Mouse (Mus musculus): ENCODE results near the gene Gm10477. TPM values are rescaled to one million over a fixed set of nuclear protein-coding genes. Genes with fewer than 3 reads are reported as not detected.
"Not testable (repeated sequence)": the region's sequence is repeated elsewhere in the genome, so short reads cannot be mapped to it uniquely, and the experiment has no call there.

Gm10477 gene
- not detected in 2 replicates for polyA plus RNA-seq (2012; rRNA removed)

GRCm38 (mm10) chrX:56524442-56524841 lies at the start of gene Gm10477:
TSS of gene Gm10477 (plus strand) at chrX:56524742.
- not testable (repeated sequence) for H3K27ac ChIP-seq (ENCODE audit: insufficient read depth, low read length); H3K4me3 ChIP-seq (ENCODE audit: insufficient read depth, low read length); H3K4me1 ChIP-seq (ENCODE audit: control insufficient read depth, insufficient read depth, low read length)

- no peak for TF ChIP-seq POLR2A (IDR thresholded peaks at IDR 0.05; ENCODE audit: extremely low read depth, insufficient read depth, low read length)
- TF ChIP-seq CTCF (IDR thresholded peaks at IDR 0.05; ENCODE audit: extremely low read depth, insufficient read depth, low read length) = no peak
- no peak overlapping the region for H3K4me3 ChIP-seq (ENCODE audit: insufficient read depth, low read length)
- peaks cover 2% of the 10 kb centered on the region; the same call in 1 of the 2 replicates for H3K4me1 ChIP-seq (ENCODE audit: control insufficient read depth, insufficient read depth, low read length)
- H3K27ac ChIP-seq (ENCODE audit: insufficient read depth, low read length) = no peak overlapping the region
Observed at GRCm38 (mm10) chrX:56477553-56477952, 47.0 kb upstream of the Gm10477 start.

GRCm38 (mm10) chrX:56481906-56482305 lies 42.6 kb upstream of the Gm10477 start:
- Histone ChIP-seq H3K27ac (ENCODE audit: insufficient read depth, low read length) (no peak overlapping the region), H3K4me1 (ENCODE audit: control insufficient read depth, insufficient read depth, low read length) (peaks cover 2% of the 10 kb centered on the region; the same call in 1 of the 2 replicates), H3K4me3 (ENCODE audit: insufficient read depth, low read length) (no peak overlapping the region)
- TF ChIP-seq CTCF (IDR thresholded peaks at IDR 0.05; ENCODE audit: extremely low read depth, insufficient read depth, low read length) (no peak), POLR2A (IDR thresholded peaks at IDR 0.05; ENCODE audit: extremely low read depth, insufficient read depth, low read length) (no peak)

GRCm38 (mm10) chrX:56489758-56490157 lies 34.8 kb upstream of the Gm10477 start:
- no peak overlapping the region for H3K4me3 ChIP-seq (ENCODE audit: insufficient read depth, low read length)
- TF ChIP-seq CTCF (IDR thresholded peaks at IDR 0.05; ENCODE audit: extremely low read depth, insufficient read depth, low read length) (peak; percentile 63; the same call in 1 of the 2 replicates), POLR2A (IDR thresholded peaks at IDR 0.05; ENCODE audit: extremely low read depth, insufficient read depth, low read length) (no peak)
- no peak overlapping the region for H3K27ac ChIP-seq (ENCODE audit: insufficient read depth, low read length)
- H3K4me1 ChIP-seq (ENCODE audit: control insufficient read depth, insufficient read depth, low read length) = no peaks in the 10 kb centered on the region

GRCm38 (mm10) chrX:56497241-56497640 lies 27.3 kb upstream of the Gm10477 start:
- no peak overlapping the region for H3K27ac ChIP-seq (ENCODE audit: insufficient read depth, low read length)
- no peaks in the 10 kb centered on the region for H3K4me1 ChIP-seq (ENCODE audit: control insufficient read depth, insufficient read depth, low read length)
- TF ChIP-seq CTCF (IDR thresholded peaks at IDR 0.05; ENCODE audit: extremely low read depth, insufficient read depth, low read length) (no peak), POLR2A (IDR thresholded peaks at IDR 0.05; ENCODE audit: extremely low read depth, insufficient read depth, low read length) (no peak)
- no peak overlapping the region for H3K4me3 ChIP-seq (ENCODE audit: insufficient read depth, low read length)

- no peak overlapping the region for H3K4me3 ChIP-seq (ENCODE audit: insufficient read depth, low read length)
- H3K27ac ChIP-seq (ENCODE audit: insufficient read depth, low read length) = no peak overlapping the region
- H3K4me1 ChIP-seq (ENCODE audit: control insufficient read depth, insufficient read depth, low read length) = no peaks in the 10 kb centered on the region
- TF ChIP-seq POLR2A (IDR thresholded peaks at IDR 0.05; ENCODE audit: extremely low read depth, insufficient read depth, low read length) (no peak), CTCF (IDR thresholded peaks at IDR 0.05; ENCODE audit: extremely low read depth, insufficient read depth, low read length) (peak; percentile 60)
Observed at GRCm38 (mm10) chrX:56531266-56531665, 6.7 kb downstream of the Gm10477 start.

- H3K4me1 ChIP-seq (ENCODE audit: control insufficient read depth, insufficient read depth, low read length) = no peaks in the 10 kb centered on the region
- no peak for TF ChIP-seq POLR2A (IDR thresholded peaks at IDR 0.05; ENCODE audit: extremely low read depth, insufficient read depth, low read length)
- peak; percentile 66 for TF ChIP-seq CTCF (IDR thresholded peaks at IDR 0.05; ENCODE audit: extremely low read depth, insufficient read depth, low read length)
Observed at GRCm38 (mm10) chrX:56537162-56537561, 12.6 kb downstream of the Gm10477 start.

GRCm38 (mm10) chrX:56549506-56549905 lies 25.0 kb downstream of the Gm10477 start, which contains the start of gene Gm648:
TSS of gene Gm648 (minus strand) at chrX:56549606.
- Histone ChIP-seq H3K27ac (ENCODE audit: insufficient read depth, low read length) (no peak within 1 kb of the TSS), H3K4me3 (ENCODE audit: insufficient read depth, low read length) (no peak within 1 kb of the TSS), H3K4me1 (ENCODE audit: control insufficient read depth, insufficient read depth, low read length) (no peaks in the 10 kb centered on the region)
- no peak for TF ChIP-seq POLR2A (IDR thresholded peaks at IDR 0.05; ENCODE audit: extremely low read depth, insufficient read depth, low read length)
- no peak for TF ChIP-seq CTCF (IDR thresholded peaks at IDR 0.05; ENCODE audit: extremely low read depth, insufficient read depth, low read length)

More at GRCm38 (mm10) chrX:56537162-56537561, 12.6 kb downstream of the Gm10477 start:
- H3K4me3 ChIP-seq (ENCODE audit: insufficient read depth, low read length) = no peak overlapping the region
- no peak overlapping the region for H3K27ac ChIP-seq (ENCODE audit: insufficient read depth, low read length)

GRCm38 (mm10) chrX:56553584-56553983 lies 29.0 kb downstream of the Gm10477 start:
- no peak for TF ChIP-seq CTCF (IDR thresholded peaks at IDR 0.05; ENCODE audit: extremely low read depth, insufficient read depth, low read length)
- TF ChIP-seq POLR2A (IDR thresholded peaks at IDR 0.05; ENCODE audit: extremely low read depth, insufficient read depth, low read length) = no peak
- H3K4me3 ChIP-seq (ENCODE audit: insufficient read depth, low read length) = no peak overlapping the region
- no peak overlapping the region for H3K27ac ChIP-seq (ENCODE audit: insufficient read depth, low read length)
- H3K4me1 ChIP-seq (ENCODE audit: control insufficient read depth, insufficient read depth, low read length) = no peaks in the 10 kb centered on the region

GRCm38 (mm10) chrX:56572465-56572864 lies 47.9 kb downstream of the Gm10477 start:
- TF ChIP-seq CTCF (IDR thresholded peaks at IDR 0.05; ENCODE audit: extremely low read depth, insufficient read depth, low read length) = 0 out of 2 replicates have a peak, but pooled peaks have one; percentile 4
- TF ChIP-seq POLR2A (IDR thresholded peaks at IDR 0.05; ENCODE audit: extremely low read depth, insufficient read depth, low read length) = no peak
- no peak overlapping the region for H3K4me3 ChIP-seq (ENCODE audit: insufficient read depth, low read length)
- H3K4me1 ChIP-seq (ENCODE audit: control insufficient read depth, insufficient read depth, low read length) = no peaks in the 10 kb centered on the region
- no peak overlapping the region for H3K27ac ChIP-seq (ENCODE audit: insufficient read depth, low read length)

Other genes with a start within 250 kb of the Gm10477 start
- 2.5 and 2.6 TPM in 2 replicates for gene Zfp449, start 178.3 kb upstream of the Gm10477 start, polyA plus RNA-seq (2012; rRNA removed)
- 18.6 and 19.2 TPM in 2 replicates for gene Smim10l2a, start 150.2 kb upstream of the Gm10477 start, polyA plus RNA-seq (2012; rRNA removed)
- 0.58 TPM in 1 of 2 replicates, not detected in the other for gene Gm2174, start 76.8 kb upstream of the Gm10477 start, polyA plus RNA-seq (2012; rRNA removed)
- gene Ints6l, start 69.9 kb upstream of the Gm10477 start, polyA plus RNA-seq (2012; rRNA removed) = 74.5 and 82.6 TPM in 2 replicates
- not detected in 2 replicates for gene Gm648, start 24.9 kb downstream of the Gm10477 start, polyA plus RNA-seq (2012; rRNA removed)
- 21.1 and 22.5 TPM in 2 replicates for gene Mmgt1, start 73.3 kb downstream of the Gm10477 start, polyA plus RNA-seq (2012; rRNA removed)
- 76.9 and 78.0 TPM in 2 replicates for gene Slc9a6, start 85.0 kb downstream of the Gm10477 start, polyA plus RNA-seq (2012; rRNA removed)
- gene Fhl1, start 207.0 kb downstream of the Gm10477 start, polyA plus RNA-seq (2012; rRNA removed) = 150 and 152 TPM in 2 replicates

All from cortical plate, adult 2 months (tissue).